In genomic region chr1:135148996-135149395, GRCm38 (mm10) we compare ENCODE assay signal across 13 mouse cellular contexts. TPM values are rescaled to one million over a fixed set of nuclear protein-coding genes. Genes with fewer than 3 reads are reported as not detected.
DNase-seq lines count a peak whose midpoint lies in the region; ATAC-seq lines count a peak whose summit lies in the region.
"Had no signal": no experiment of that assay in that cellular context is flagged by ENCODE, and none has a peak within 500 bp of the region (broad histone marks: within the 10 kb centered on the region; RNA-seq: fewer than 3 reads in every experiment).

No protein-coding gene starts in this region.

- H3K27me3 ChIP-seq in embryonic facial prominence, embryonic 12.5 days, result no peaks in the 10 kb centered on the region
- peaks cover 19% of the 10 kb centered on the region for H3K27me3 ChIP-seq in embryonic facial prominence, embryonic 10.5 days (replicated peaks; ENCODE audit: low read depth, poor library complexity, severe bottlenecking)
- H3K27me3 ChIP-seq in neural tube, embryonic 12.5 days (replicated peaks), result peaks cover 7% of the 10 kb centered on the region; the same call in 1 of the 2 replicates
- no peaks in the 10 kb centered on the region for H3K27me3 ChIP-seq in hindbrain, embryonic 16.5 days (replicated peaks; ENCODE audit: control insufficient read depth, insufficient read depth, low read length)
- H3K27me3 ChIP-seq in neural tube, embryonic 13.5 days, result peaks cover 7% of the 10 kb centered on the region; the same call in 1 of the 2 replicates

- WGBS in embryonic facial prominence, embryonic 12.5 days, result 68% methylated on average over 5 of the region's 5 CpGs
- 74% methylated on average over 5 of the region's 5 CpGs for WGBS in embryonic facial prominence, embryonic 10.5 days
- 69% methylated on average over 5 of the region's 5 CpGs for WGBS in neural tube, embryonic 12.5 days
- 29% methylated on average over 5 of the region's 5 CpGs for WGBS in hindbrain, embryonic 16.5 days
- WGBS in neural tube, embryonic 13.5 days, result 48% methylated on average over 5 of the region's 5 CpGs

- H3K9me3 ChIP-seq in embryonic facial prominence, embryonic 12.5 days, result no peaks in the 10 kb centered on the region
- no peaks in the 10 kb centered on the region for H3K9me3 ChIP-seq in embryonic facial prominence, embryonic 10.5 days
- H3K9me3 ChIP-seq in neural tube, embryonic 12.5 days, result no peaks in the 10 kb centered on the region
- H3K9me3 ChIP-seq in hindbrain, embryonic 16.5 days (ENCODE audit: control insufficient read depth, low read length), result no peaks in the 10 kb centered on the region
- no peaks in the 10 kb centered on the region for H3K9me3 ChIP-seq in neural tube, embryonic 13.5 days

- no peak overlapping the region for H3K4me3 ChIP-seq in embryonic facial prominence, embryonic 12.5 days
- H3K4me3 ChIP-seq in embryonic facial prominence, embryonic 10.5 days, result no peak overlapping the region
- peak overlapping the region; percentile 11; the same call in 1 of the 2 replicates for H3K4me3 ChIP-seq in neural tube, embryonic 12.5 days
- H3K4me3 ChIP-seq in hindbrain, embryonic 16.5 days (ENCODE audit: low read length), result peak overlapping the region; percentile 98
- H3K4me3 ChIP-seq in neural tube, embryonic 13.5 days, result peak overlapping the region; percentile 99

- H3K27ac ChIP-seq in embryonic facial prominence, embryonic 12.5 days, result 0 out of 2 replicates have a peak overlapping the region, but pooled peaks have one; percentile 18
- no peak overlapping the region for H3K27ac ChIP-seq in embryonic facial prominence, embryonic 10.5 days (replicated peaks)
- H3K27ac ChIP-seq in neural tube, embryonic 12.5 days, result no peak overlapping the region
- peak overlapping the region; percentile 98 for H3K27ac ChIP-seq in hindbrain, embryonic 16.5 days (ENCODE audit: low read depth, low read length)
- H3K27ac ChIP-seq in neural tube, embryonic 13.5 days (replicated peaks), result peak overlapping the region; percentile 98
- H3K27ac ChIP-seq: kidney, postnatal 0 days had no signal

- no peak for ATAC-seq in embryonic facial prominence, embryonic 12.5 days (ENCODE audit: insufficient number of reproducible peaks, insufficient read depth, low FRiP score, low TSS enrichment)
- no peak for ATAC-seq in neural tube, embryonic 12.5 days (ENCODE audit: low FRiP score, low read depth)
- ATAC-seq in hindbrain, embryonic 16.5 days, result peak; percentile 13
- no peak for ATAC-seq in neural tube, embryonic 13.5 days (ENCODE audit: low read depth)

- H3K36me3 ChIP-seq in embryonic facial prominence, embryonic 12.5 days, result 0 out of 2 replicates have a peak, but pooled peaks cover 7% of the 10 kb centered on the region
- peaks cover 26% of the 10 kb centered on the region for H3K36me3 ChIP-seq in embryonic facial prominence, embryonic 10.5 days (replicated peaks)
- no peaks in the 10 kb centered on the region; the same call in 1 of the 2 replicates for H3K36me3 ChIP-seq in neural tube, embryonic 12.5 days
- H3K36me3 ChIP-seq in hindbrain, embryonic 16.5 days (ENCODE audit: control insufficient read depth, insufficient read depth, low read length), result 0 out of 2 replicates have a peak, but pooled peaks cover 2% of the 10 kb centered on the region
- H3K36me3 ChIP-seq in neural tube, embryonic 13.5 days, result peaks cover 22% of the 10 kb centered on the region

- H3K4me2 ChIP-seq in embryonic facial prominence, embryonic 12.5 days (replicated peaks), result peak overlapping the region; percentile 85; the same call in 1 of the 2 replicates
- peak overlapping the region; percentile 82 for H3K4me2 ChIP-seq in neural tube, embryonic 12.5 days (replicated peaks)
- peak overlapping the region; percentile 84 for H3K4me2 ChIP-seq in hindbrain, embryonic 16.5 days (ENCODE audit: low read length)
- H3K4me2 ChIP-seq in neural tube, embryonic 13.5 days, result peak overlapping the region; percentile 81

- intact Hi-C loops in left cerebral cortex, postnatal 10 days (cut with DNase I), result no loop called here

- DNase-seq in embryonic facial prominence, embryonic 10.5 days (ENCODE audit: low spot score), result no peak
- DNase-seq in neural tube, embryonic 10.5 days (ENCODE audit: extremely low spot score, low spot score), result no peak
- no peak for DNase-seq in left cerebral cortex, postnatal 10 days (ENCODE audit: extremely low spot score in 1 of 2, low spot score in 2 of 2)
- DNase-seq in yolk sac, embryonic 10.5 days (ENCODE audit: low spot score), result no peak
- DNase-seq: gastrocnemius, postnatal 36 days; liver; thymus, postnatal 36 days had no signal

- H3K9ac ChIP-seq in embryonic facial prominence, embryonic 12.5 days, result no peak overlapping the region
- H3K9ac ChIP-seq in neural tube, embryonic 12.5 days, result 0 out of 2 replicates have a peak overlapping the region, but pooled peaks have one; percentile 91
- peak overlapping the region; percentile 8; the same call in 1 of the 2 replicates for H3K9ac ChIP-seq in hindbrain, embryonic 16.5 days (ENCODE audit: low read depth, low read length)
- peak overlapping the region; percentile 99 for H3K9ac ChIP-seq in neural tube, embryonic 13.5 days

- peaks cover 29% of the 10 kb centered on the region for H3K4me1 ChIP-seq in embryonic facial prominence, embryonic 12.5 days
- H3K4me1 ChIP-seq in embryonic facial prominence, embryonic 10.5 days, result peaks cover 45% of the 10 kb centered on the region
- peaks cover 18% of the 10 kb centered on the region for H3K4me1 ChIP-seq in neural tube, embryonic 12.5 days
- H3K4me1 ChIP-seq in hindbrain, embryonic 16.5 days (ENCODE audit: control insufficient read depth, insufficient read depth, low read depth, low read length), result peaks cover 35% of the 10 kb centered on the region
- H3K4me1 ChIP-seq in neural tube, embryonic 13.5 days (replicated peaks), result peaks cover 62% of the 10 kb centered on the region

RNA-seq across cellular contexts. Expression of gene Arl8a, which starts 2.4 kb away (rescaled TPM):
- polyA plus RNA-seq in embryonic facial prominence, embryonic 12.5 days (2016; fragmentation: Nextera tagmentation; extraction: Ambion mirVana), result 78.6 and 81.2 TPM in 2 replicates
- polyA plus RNA-seq in embryonic facial prominence, embryonic 10.5 days (2016; fragmentation: Nextera tagmentation; extraction: Ambion mirVana), result 48.3 and 50.3 TPM in 2 replicates
- polyA plus RNA-seq in neural tube, embryonic 12.5 days (2016; fragmentation: Nextera tagmentation; extraction: Ambion mirVana), result 185 and 197 TPM in 2 replicates
- polyA plus RNA-seq in hindbrain, embryonic 16.5 days (2015; fragmentation: Nextera tagmentation; extraction: Ambion mirVana), result 329 and 392 TPM in 2 replicates
- polyA plus RNA-seq in neural tube, embryonic 13.5 days (2015; fragmentation: Nextera tagmentation; extraction: Ambion mirVana), result 331 and 336 TPM in 2 replicates
- total RNA-seq in left cerebral cortex, postnatal 10 days (2021), result 100 to 1,000 TPM; 418 to 439 TPM

RNA-seq across cellular contexts. Expression of gene Ptpn7, which starts 16.5 kb away (rescaled TPM):
- polyA plus RNA-seq in embryonic facial prominence, embryonic 12.5 days (2016; fragmentation: Nextera tagmentation; extraction: Ambion mirVana), result 1.4 and 1.7 TPM in 2 replicates
- polyA plus RNA-seq in embryonic facial prominence, embryonic 10.5 days (2016; fragmentation: Nextera tagmentation; extraction: Ambion mirVana), result 1.3 and 2.1 TPM in 2 replicates
- 1.1 and 1.2 TPM in 2 replicates for polyA plus RNA-seq in neural tube, embryonic 12.5 days (2016; fragmentation: Nextera tagmentation; extraction: Ambion mirVana)
- 0.24 and 0.30 TPM in 2 replicates for polyA plus RNA-seq in hindbrain, embryonic 16.5 days (2015; fragmentation: Nextera tagmentation; extraction: Ambion mirVana)
- polyA plus RNA-seq in neural tube, embryonic 13.5 days (2015; fragmentation: Nextera tagmentation; extraction: Ambion mirVana), result 0.59 and 1.1 TPM in 2 replicates
- under 1 TPM in 1 of 2 experiments, not detected in 1; 0.22 TPM for total RNA-seq in left cerebral cortex, postnatal 10 days (2021)

RNA-seq across cellular contexts. Expression of gene Gpr37l1, which starts 18.5 kb away (rescaled TPM):
- polyA plus RNA-seq in embryonic facial prominence, embryonic 12.5 days (2016; fragmentation: Nextera tagmentation; extraction: Ambion mirVana), result not detected in 2 replicates
- not detected in 2 replicates for polyA plus RNA-seq in embryonic facial prominence, embryonic 10.5 days (2016; fragmentation: Nextera tagmentation; extraction: Ambion mirVana)
- 0.11 and 0.16 TPM in 2 replicates for polyA plus RNA-seq in neural tube, embryonic 12.5 days (2016; fragmentation: Nextera tagmentation; extraction: Ambion mirVana)
- polyA plus RNA-seq in hindbrain, embryonic 16.5 days (2015; fragmentation: Nextera tagmentation; extraction: Ambion mirVana), result 2.7 and 6.1 TPM in 2 replicates
- 0.63 and 0.76 TPM in 2 replicates for polyA plus RNA-seq in neural tube, embryonic 13.5 days (2015; fragmentation: Nextera tagmentation; extraction: Ambion mirVana)
- total RNA-seq in left cerebral cortex, postnatal 10 days (2021), result 10 to 100 TPM; 99.0 to 99.3 TPM
- total RNA-seq: megakaryocyte progenitor cell, adult 5-6 weeks had no signal
- polyA plus RNA-seq: kidney, postnatal 0 days had no signal

RNA-seq across cellular contexts. Expression of gene Lgr6, which starts 43.9 kb away (rescaled TPM):
- 3.5 and 3.9 TPM in 2 replicates for polyA plus RNA-seq in embryonic facial prominence, embryonic 12.5 days (2016; fragmentation: Nextera tagmentation; extraction: Ambion mirVana)
- polyA plus RNA-seq in embryonic facial prominence, embryonic 10.5 days (2016; fragmentation: Nextera tagmentation; extraction: Ambion mirVana), result 0.73 and 1.1 TPM in 2 replicates
- polyA plus RNA-seq in neural tube, embryonic 12.5 days (2016; fragmentation: Nextera tagmentation; extraction: Ambion mirVana), result 0.96 and 1.1 TPM in 2 replicates
- polyA plus RNA-seq in hindbrain, embryonic 16.5 days (2015; fragmentation: Nextera tagmentation; extraction: Ambion mirVana), result 1.4 and 1.7 TPM in 2 replicates
- 1.4 and 2.0 TPM in 2 replicates for polyA plus RNA-seq in neural tube, embryonic 13.5 days (2015; fragmentation: Nextera tagmentation; extraction: Ambion mirVana)
- total RNA-seq in left cerebral cortex, postnatal 10 days (2021), result 1 to 10 TPM; 2.6 to 3.1 TPM

Comparison
In these comparisons a context has a peak if more than half of its experiments do, and no peak if none do; other contexts are left out.
1. H3K27ac ChIP-seq: peak in embryonic facial prominence, embryonic 12.5 days (single experiment), hindbrain, embryonic 16.5 days (single experiment) and neural tube, embryonic 13.5 days (single experiment); none in embryonic facial prominence, embryonic 10.5 days (single experiment) and neural tube, embryonic 12.5 days (single experiment).
2. H3K4me3 ChIP-seq: peak in neural tube, embryonic 12.5 days (single experiment), hindbrain, embryonic 16.5 days (single experiment) and neural tube, embryonic 13.5 days (single experiment); none in embryonic facial prominence, embryonic 12.5 days (single experiment) and embryonic facial prominence, embryonic 10.5 days (single experiment).
3. Peak in every context shown above with its lines, with median percentiles within 50 percentile points of each other: H3K4me2 ChIP-seq.